Mouse (Mus musculus) heart, postnatal 4 days (tissue): ENCODE results near the gene Gm10961. TPM values are rescaled to one million over a fixed set of nuclear protein-coding genes. Genes with fewer than 3 reads are reported as not detected.
A peak's percentile ranks its signal among the peaks of the same experiment; 100 is the strongest.
"Not testable (repeated sequence)": the region's sequence is repeated elsewhere in the genome, so short reads cannot be mapped to it uniquely, and the experiment has no call there.

Source experiments
- DNase-seq: peaks from one replicate; pipeline ENCODE4 v3.0.0; 2021
- total RNA-seq, 2 experiments: library from RNA; stranded (reverse); gene quantifications; 2 replicates each; pipeline ENCODE4 v1.2.3; 2021

Gm10961 gene
- total RNA-seq, 2 experiments from 2014 or later, result not detected

DNA sequence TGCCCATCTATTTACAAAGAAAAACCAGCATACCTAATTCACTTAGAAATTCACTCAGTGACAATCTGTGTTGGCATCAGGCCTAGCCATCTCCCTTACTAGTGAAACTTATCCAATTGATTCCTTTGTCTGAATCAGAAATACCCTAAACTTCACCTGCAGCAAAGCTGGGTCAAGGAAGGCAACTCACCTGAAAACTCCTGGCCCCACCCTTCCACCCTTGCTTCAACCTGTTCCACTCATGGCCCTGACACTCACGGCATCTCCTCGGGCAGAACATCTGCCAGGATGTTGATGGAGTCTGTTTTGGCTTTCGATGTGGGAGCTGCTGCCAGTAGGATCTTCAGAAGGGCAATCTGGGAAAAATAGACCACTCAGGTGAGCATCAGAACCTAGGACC is 13.3 kb upstream of the Gm10961 start:
- DNase-seq, result no peak

DNA sequence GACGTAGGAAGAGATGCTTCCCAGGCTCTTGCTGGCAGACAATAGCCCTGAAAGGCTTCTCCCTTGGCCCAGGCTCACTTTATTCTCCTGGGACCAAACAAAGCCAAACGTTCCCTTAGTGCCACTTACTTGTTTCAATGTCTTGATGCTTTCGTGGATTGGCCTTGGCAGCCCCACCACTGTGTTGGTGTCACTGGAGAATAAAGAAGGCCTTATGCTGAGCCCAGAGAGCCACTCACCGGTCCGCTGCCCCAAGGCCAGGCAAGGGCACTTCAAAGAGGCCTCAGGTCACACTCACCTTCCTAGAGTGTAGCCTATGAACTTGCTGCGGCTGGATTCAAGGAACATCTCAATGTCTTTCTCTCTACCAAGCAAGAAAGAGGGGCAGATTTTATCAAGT is 11.2 kb upstream of the Gm10961 start:
- peak; percentile 3 for DNase-seq

DNA sequence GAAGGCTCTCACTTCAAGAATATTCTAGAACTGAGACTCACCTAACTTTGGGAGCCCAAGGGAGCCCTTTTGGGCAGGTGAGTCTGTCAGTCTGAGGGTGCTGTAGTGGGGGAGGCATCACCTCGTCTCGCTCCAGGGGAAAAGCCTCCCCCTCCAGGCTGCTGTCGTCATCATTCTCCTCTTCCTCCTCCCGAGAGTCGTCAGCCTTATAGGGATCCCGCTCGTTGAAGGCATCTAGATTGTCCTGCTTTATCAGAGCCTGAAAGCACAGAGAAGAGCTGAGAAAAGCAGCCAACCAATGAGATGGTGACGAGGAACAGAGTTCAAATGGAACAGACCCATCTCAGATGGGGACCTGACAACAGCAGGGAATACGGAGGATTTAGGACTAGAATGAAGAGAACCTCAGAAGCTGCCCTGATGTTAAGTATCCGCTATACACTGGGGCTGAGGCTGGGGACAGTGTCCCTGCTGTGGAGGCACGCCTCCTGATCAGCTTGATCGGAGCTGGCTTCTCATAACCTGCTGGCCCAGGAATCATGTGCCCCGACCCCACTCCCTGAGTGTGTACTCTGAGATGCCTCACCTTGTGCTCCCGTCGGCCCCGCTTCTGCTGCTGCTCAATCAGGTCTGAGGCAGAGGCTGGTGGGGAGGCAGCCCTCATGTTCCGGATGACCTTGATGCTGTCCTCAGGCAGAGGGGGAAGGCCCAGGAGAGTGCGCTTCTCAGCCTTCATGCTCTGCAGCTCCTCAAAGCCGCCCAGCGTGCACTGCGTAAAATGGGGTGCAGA is 9.6 kb upstream of the Gm10961 start:
- DNase-seq, result peak; percentile 3

DNA sequence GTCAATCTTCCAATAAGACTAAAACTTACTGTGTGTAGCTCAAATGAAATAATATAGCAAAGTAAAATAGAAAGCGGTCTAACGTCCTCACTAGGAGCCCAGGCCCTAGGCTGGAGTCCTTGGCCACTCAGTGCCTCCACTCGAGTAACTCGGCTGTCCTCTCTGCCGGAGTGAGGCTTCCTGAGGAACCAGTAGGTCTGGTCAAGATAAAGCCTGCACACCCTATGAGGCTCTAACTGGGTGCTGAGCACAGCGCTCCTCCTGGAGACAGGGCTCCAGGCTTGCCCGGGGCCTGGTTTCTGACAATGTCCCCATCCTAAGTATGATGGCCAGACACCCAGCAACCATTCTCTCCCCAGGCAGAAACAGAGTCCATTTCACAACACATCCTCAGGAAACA is 8.6 kb upstream of the Gm10961 start:
- no peak for DNase-seq

DNA sequence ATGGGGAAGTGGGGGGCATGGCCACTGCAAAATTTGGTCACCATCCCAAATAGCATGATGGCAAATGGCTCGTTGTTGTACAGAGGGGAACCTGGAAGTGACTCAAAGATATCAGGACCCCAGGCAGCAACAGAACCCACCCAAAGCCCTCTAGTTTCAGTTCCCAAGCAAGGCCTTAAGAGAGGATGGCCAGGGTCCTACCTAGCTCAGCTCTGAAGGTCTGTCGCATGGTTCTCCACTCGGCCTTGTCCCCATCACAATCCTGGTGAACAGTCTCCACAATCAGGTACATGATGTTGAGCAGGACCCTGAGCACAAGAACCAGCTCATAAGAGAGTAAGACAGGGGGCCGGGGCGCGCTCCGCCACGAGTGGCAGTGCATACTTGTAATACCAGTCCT is 6.7 kb upstream of the Gm10961 start:
- peak; percentile 2 for DNase-seq

DNA sequence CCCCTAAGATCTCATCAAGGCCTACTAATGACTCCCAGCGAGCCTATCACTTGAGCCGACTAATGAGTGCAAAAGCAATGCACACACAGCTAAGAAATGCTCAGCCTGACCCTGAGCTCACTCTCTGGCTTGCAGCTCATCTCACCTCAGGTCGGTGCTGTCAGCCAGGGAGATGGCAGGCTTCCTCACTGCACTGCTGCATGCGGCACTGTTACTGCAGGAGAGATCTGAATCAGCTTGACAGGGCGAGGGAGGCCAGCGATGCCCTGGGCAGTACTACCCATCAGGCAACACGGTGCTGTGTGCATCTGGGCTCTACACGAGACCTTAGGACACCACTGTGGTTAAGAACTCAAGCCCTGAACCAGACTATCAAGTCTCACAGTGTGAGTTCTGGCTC is 5.6 kb upstream of the Gm10961 start:
- DNase-seq, result peak; percentile 2

DNA sequence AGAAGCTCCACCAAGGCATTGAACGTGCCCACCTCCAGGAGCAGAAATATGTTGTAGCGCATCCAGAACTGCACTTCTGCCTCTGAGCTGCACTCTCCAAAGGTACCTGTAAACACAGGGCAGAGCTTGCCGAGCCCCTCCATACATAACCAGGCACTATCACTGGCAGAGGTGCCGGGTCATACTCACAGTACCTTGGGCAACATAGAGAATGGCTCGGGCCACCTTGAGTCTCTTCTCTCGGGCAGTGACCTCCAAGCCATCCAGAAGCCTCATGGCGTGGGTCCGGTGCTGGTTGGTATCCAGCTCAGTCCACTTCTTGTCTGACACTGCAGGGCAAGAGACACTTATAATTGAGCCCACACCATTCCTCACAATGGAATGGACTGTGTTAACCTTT is 4.4 kb upstream of the Gm10961 start:
- no peak for DNase-seq

DNA sequence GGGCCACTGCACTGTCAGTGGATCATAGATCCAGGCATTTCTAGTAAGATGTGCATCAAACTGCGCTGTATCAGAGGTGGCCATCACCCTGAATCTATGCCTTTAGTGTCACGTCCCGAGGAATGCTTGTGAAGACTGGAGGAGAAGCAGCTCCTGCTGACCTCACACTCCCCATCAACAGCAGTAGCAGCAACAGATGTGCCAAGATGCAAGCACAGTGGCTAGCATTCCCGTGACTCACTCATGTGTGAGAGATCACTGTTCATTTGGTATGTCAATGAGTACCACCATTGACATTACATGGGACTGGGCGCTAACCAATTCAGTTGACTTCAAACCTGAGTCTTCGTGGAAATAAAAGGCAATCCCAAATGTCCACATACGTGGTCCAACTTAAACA is 3.5 kb upstream of the Gm10961 start:
- no peak for DNase-seq

DNA sequence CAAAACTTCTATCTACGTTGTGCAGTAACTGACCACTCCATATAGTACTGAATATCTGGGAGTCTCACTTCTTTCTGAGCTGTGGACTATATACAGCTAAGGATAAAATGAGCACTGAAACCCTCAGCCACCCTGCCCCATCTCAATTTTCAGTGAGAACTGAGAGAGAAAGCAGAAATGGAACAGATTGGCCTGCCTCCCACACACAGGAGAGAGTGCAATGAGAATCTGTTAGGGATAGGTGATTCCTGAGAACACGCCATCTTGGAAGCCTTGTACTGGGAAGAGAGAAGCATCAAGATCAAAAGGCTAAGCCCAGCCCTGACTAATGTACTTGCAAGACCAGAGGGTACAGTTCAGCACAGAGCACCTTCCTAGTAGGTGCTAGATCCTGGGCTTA is 2.6 kb upstream of the Gm10961 start:
- DNase-seq, result no peak

DNA sequence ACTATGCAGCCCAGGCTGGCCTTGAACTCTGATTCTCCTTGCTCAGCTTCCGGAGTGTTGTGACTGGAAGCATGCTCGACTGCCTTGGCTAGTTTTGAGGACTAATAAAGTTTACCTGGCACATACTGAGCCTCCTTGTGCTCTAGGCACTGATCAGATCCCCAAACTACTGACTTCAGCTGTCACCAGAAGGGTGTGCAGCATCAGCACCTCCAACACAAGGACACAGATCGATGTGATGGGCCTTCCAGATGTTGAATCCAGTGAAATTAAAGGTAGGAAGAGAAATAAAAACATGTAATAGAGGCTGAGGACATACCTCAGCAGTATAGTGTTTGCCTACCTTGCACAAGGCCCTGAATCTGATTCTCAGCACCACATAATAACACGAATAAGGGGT is 1.7 kb upstream of the Gm10961 start:
- no peak for DNase-seq

DNA sequence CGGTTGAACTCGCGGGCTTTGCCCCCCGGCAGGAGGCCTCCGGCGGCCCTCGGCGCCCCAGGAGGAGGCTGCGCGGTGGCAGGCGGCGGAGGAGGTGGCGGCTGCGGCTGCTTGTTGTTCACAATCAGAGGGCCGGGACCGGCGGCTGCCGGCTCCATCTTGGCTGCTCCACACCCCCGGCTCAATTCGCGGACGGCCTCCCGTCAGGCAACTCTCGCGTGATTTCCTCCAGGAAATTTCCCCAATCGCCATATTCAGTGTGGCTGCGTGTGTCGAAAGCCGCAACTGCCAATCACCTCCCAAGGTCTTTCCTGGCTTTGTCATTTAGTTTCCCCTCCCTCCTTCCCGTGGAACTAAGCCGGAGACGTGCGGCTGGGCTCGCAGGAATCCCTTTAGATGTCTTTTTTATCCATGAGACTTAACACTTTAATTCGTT is 419 bp downstream of the Gm10961 start, which contains the start of gene Strip1:
Strip1 (minus strand) TSS at position 172 of the 436 bp plus-strand sequence.
- DNase-seq, result peak; percentile 95

DNA sequence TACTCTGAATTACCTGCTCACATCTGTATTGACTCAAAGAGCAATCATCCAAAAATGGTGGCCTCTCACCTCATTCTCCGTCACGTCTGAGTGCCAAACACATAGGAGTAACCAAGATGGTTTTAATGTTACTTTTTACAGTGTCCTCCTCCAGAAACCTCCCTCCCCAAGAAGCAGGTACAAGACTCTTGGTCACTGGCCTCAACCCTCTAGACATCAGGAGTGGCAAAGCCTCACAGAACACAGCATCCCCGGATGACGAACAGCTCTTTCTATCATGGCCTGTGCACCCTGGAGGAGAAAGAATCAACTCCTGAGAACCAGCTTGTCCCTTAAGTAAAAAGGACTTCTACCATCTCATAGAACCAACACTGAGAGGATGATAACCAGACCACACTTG is 1.7 kb downstream of the Gm10961 start:
- DNase-seq, result no peak

DNA sequence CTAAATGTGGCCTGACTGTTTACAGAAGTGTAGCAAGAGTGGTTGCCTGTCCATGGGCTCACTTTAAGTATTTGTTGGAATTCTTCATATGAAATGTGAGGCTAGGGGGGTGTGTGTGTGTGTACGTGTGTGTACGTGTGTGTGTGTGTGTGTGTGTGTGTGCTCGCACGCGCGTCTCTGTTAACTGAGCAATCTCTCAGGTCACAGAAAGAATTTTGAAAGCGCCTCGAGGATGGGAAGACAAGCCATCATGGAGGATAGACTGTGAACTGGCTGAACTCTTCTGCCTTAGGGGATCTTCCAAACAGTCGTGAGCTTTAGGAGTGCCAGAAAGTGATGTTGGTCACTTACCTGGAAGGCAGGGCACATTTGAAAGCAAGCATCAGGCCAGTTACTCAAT is 2.8 kb downstream of the Gm10961 start:
- no peak for DNase-seq

DNA sequence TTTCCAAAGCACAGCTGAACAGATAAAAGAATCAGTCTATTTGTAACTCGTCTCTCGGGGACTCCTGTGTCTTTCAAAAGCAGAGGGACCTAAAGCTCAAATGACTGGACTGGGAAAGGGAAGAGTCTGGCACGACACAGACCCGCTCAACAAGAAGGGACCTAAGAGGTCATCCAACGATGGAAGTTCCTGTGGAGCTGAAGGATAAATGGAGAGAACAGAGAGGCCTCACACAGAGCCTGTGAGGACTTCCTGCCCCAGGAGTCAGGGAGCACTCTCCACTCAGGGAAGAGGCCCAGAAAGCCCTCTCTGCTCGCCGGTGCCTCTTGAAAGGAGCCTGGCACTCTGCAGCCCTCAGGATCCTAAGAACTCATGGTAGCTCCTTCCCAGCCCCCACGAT is 4.7 kb downstream of the Gm10961 start:
- DNase-seq, result no peak

DNA sequence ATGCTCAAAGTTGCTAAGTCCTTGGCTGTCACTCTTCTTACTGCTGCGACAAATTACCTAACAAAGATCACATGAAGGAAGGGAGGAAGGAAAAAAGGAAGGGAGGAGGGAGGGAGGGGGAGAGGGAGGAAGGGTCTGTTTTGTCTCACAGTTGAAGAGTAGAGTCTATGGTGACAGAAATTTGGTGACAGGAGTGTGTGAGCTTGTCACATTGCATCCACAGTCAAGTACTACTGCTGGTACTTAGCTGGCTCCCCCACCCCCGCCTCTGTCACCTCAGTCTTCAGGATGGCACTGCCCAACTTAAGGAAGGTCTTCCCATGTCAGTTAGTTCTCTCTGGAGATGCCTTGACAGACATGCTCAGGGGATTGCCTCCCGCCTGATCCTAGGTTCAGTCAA is 5.1 kb downstream of the Gm10961 start:
- DNase-seq, result no peak

DNA sequence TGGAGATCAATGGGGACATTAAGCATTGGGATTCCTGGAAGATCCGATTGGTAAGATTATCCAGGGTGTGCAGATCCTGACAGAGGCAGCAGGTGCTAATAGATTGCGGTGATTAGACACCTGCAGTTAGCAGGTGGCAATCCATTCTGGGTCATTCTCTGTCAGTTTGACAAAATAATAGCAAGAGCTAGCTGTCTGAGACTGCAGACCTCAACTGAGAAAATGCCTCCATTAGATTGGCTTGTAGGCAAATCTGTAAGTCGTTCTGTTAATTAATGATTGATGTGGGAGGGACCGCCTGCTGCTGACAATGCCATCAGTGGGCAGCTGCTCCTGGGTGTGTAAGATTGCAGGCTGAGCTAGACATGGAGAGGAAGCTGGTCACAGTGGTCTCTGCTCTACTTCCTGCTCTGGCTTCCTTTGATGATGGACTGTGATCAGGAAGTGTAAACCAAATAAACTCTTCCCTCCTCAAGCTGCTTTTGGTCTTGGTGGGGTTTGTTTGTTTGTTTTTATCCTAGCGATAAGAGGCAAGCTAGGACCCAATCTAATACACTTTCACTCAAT is 6.6 kb downstream of the Gm10961 start:
- no peak for DNase-seq

DNA sequence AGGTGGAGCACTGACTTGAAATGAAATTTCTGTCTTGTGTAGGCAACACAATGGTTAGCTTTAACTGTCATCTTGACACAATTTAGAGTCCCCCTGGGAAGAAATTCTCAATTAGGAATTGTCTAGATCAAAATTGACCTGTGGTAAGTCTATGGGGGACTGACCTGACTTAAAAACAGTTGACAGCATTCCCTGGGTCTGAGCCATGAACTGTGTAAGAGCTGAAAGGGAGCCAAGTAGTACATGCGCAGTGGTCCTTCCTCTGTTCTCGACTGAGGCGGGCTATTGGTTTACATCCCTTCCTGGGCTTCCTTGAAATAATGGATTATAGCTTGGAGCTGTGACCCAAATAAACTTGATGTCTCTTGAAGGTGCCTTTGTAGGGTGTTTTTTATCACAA is 15.8 kb downstream of the Gm10961 start:
- peak; percentile 44 for DNase-seq

DNA sequence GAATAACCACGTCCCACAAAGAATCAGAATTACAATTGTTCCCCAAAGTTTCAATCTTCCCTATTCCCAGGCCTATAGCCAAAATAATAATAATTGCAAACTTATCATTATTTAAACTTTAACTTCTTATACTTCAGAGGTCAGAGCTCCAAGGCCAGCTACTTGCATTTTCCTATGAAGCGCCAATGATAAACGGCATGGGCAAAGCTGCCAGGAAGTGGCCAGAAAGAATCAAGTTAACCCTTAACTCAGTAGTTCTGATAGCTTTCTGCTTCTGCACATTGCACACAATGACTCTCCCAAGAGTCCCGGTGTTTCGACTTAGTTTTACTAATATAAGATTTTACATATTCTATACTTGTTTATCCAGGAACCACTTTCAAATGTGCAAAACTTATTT is 19.2 kb downstream of the Gm10961 start:
- DNase-seq, result not testable (repeated sequence)

DNA sequence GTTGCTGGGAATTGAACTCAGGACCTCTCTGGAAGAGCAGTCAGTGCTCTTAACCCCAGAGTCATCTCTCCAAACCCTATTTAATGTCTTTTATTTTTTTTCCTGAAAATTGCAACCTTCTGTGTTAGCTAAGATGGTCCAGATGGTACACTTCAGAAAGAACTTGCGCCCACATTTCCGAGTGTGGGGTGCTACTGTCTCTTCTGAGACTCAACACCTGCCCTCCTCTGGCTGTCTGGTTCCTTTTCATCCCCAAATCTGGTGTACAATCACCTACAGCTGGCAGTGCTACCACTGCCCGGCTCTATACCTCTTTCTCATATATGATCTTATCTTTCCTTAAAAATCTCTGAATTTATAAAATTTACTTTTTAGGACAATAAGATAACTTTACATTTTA is 21.8 kb downstream of the Gm10961 start:
- DNase-seq, result no peak

DNA sequence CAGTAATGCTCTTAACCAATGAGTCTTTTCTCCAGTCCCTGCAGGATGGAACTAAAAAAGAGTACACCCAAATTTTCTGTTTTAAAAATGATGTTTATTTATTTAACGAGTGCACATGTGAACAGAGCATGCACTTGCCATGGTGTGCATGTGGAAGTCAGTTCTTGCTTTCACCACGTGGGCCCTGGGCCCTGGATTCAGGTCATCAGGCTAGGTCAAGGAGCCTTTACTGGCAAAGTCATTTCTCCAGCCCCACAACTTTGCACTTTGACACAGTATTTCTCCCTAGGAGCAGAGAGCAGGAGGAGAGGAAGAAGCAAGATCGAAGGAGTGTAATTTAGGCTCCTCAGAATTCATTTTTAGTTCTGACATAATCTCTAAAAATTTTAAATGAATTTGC is 23.7 kb downstream of the Gm10961 start:
- DNase-seq, result no peak

DNA sequence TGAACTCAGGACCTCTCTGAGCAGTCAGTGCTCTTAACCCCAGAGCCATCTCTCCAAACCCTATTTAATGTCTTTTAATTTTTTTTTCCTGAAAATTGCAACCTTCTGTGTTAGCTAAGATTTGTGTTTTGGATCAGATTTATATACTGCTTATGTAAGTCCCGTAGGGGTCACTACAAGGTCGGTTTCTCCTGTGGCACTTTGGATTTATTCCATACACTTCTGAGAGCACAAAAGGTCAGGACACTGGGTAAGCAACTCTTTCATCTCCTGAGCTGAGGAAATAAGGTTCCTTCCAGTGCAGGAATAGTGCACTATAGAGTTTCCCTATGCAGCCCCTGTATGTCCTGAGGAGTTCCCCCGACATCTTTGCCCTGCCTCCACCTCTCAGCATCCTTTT is 24.4 kb downstream of the Gm10961 start:
- DNase-seq, result no peak

DNA sequence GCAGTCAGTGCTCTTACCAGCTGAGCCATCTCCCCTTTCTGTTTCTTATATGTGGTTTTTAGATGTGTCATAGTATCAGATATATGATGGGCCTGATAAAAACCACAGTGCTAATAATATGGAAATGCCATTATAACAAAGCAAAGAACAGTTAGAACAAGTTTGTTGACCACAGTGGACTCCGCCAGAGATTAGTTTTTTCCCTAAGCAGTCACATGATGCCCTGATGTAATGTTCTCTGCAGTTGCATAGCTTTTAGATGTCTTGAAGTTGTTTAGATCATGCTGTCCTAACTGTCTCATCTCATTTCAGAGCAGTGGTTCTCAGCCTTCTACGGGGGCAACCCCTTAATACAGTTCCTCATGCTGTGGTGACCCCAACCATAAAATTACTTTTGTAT is 25.0 kb downstream of the Gm10961 start:
- DNase-seq, result no peak

DNA sequence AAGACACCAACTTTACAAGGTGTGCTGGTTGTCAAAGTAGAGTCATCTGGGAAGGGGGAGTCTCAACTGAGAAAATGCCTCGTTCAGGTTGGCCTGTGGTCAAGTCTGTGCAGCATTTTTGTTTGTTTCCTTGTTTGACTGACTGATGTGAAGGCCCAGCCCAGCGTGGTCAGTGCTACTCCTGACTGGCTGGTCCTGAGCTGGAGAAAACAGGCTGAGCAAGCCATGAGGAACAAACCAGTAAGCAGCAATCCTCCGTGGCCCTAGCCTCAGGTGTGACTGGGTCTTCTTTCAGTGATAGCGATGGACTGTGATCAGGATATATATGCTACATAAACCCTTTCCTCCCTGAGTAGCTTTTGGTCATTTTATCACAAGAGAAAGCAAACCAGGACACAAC is 25.8 kb downstream of the Gm10961 start:
- no peak for DNase-seq

DNA sequence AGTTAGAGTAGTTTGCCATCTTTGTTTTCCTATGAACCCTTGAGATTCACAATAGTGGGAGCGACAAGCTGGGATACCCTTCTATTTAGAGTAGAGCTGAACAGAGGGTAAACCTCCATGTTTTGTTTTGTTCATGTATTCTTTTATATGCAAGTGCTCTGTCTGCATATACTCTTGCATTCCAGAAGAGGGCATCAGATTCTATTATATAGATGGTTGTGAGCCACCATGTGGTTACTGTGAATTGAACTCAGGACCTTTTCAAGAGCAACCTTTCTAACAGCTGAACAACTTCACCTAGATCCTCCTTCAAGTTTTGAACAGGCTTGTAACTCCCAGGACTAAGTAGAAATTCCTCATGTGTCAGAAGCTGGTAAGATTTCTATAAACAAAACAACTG is 27.9 kb downstream of the Gm10961 start:
- no peak for DNase-seq

DNA sequence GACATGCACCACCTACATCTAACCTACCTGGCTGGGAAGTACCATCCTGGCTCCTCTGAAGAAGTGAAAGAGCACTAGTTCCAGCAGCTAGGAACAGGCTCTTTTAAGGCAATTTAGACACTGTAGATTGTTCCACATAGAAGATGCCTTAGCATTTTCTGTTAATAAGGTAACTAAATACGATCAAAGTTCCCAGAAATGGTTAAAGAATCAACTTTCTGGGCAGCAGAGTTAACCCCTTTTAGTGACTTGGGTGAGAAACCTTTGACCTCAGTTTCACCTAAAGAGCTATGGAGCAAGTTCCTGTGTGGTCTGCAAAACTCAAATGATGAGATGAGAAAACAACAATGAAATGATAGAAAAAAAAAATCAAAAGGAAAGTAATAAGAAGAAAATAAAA is 33.5 kb downstream of the Gm10961 start:
- no peak for DNase-seq
